Mouse (Mus musculus) liver, adult 2 months (tissue): ENCODE measurements around the gene Mrpl54. TPM values are rescaled to one million over a fixed set of nuclear protein-coding genes. Genes with fewer than 3 reads are reported as not detected.

ENCODE experiments used
- DNase-seq: peaks from one replicate; pipeline ENCODE4 v3.0.0-alpha.2; 2011; ENCODE audit warnings: low read depth, low spot score; ENCODE audit errors: extremely low read depth
- H3K27ac ChIP-seq: fragments of 200-500 bp; replicated peaks from 2 replicates; pipeline ENCODE4 v1.5.1; 2012; ENCODE audit warnings: low read depth, mild to moderate bottlenecking, control low read depth, inconsistent platforms, low read length; ENCODE audit not compliant: insufficient read depth
- H3K27me3 ChIP-seq: fragments of 200-500 bp; 2 replicates; pipeline ENCODE4 v1.6.1; 2012; ENCODE audit warnings: mild to moderate bottlenecking, moderate library complexity, low read length, inconsistent platforms; ENCODE audit not compliant: control insufficient read depth, insufficient read depth
- H3K36me3 ChIP-seq: fragments of 200-500 bp; 2 replicates; pipeline ENCODE4 v1.6.1; 2012; ENCODE audit warnings: low read length, inconsistent platforms; ENCODE audit not compliant: control insufficient read depth, insufficient read depth
- H3K4me1 ChIP-seq: fragments of 200-500 bp; 2 replicates; pipeline ENCODE4 v1.6.1; 2011; ENCODE audit warnings: low read length; ENCODE audit not compliant: control insufficient read depth, insufficient read depth
- H3K4me3 ChIP-seq: fragments of 200-500 bp; 2 replicates; pipeline ENCODE4 v1.5.1; 2011; ENCODE audit warnings: low read depth, mild to moderate bottlenecking, control low read depth, low read length, moderate library complexity; ENCODE audit not compliant: insufficient read depth
- H3K79me2 ChIP-seq: fragments of 200-500 bp; 2 replicates; pipeline ENCODE4 v1.6.1; 2012; ENCODE audit warnings: inconsistent platforms, mild to moderate bottlenecking, low read length, moderate library complexity; ENCODE audit not compliant: control insufficient read depth, insufficient read depth
- H3K9ac ChIP-seq: fragments of 200-500 bp; 2 replicates; pipeline ENCODE4 v1.6.1; 2012; ENCODE audit warnings: low read depth, mild to moderate bottlenecking, control low read depth, inconsistent platforms, low read length
- CTCF ChIP-seq: fragments of 200-500 bp; IDR thresholded peaks from 2 replicates; pipeline ENCODE4 v1.5.1; 2011; ENCODE audit warnings: low read depth, low read length, control low read depth
- POLR2A ChIP-seq: fragments of 200-500 bp; IDR thresholded peaks from 2 replicates; pipeline ENCODE4 v1.6.1; 2011; ENCODE audit warnings: low read length, control low read depth; ENCODE audit not compliant: insufficient read depth; ENCODE audit errors: extremely low read depth
- WGBS: fragments of 180-500 bp; shearing (Covaris S2); methylation state at CpG from one replicate; pipeline ENCODE4 v1.1.7; 2018; 5-methylcytosine and 5-hydroxymethylcytosine counted together
- polyA plus RNA-seq: library from polyadenylated mRNA; depleted of rRNA; stranded (reverse); fragments of >200 nt; gene quantifications from 2 replicates; pipeline ENCODE4 v1.2.3, GENCODE M21; 2012
- total RNA-seq: library from RNA; depleted of rRNA; stranded (reverse); fragments of >200 nt; gene quantifications from 2 replicates; pipeline ENCODE4 v1.2.3, GENCODE M21; 2014

The Mrpl54 gene
- total and polyA plus RNA-seq, 2 experiments = 65.9 to 66.6 TPM

GRCm38 (mm10) chr10:81298369-81299100 lies 31.8 kb upstream of the Mrpl54 start:
- 79% methylated on average over 17 of the region's 17 CpGs for WGBS
- Histone ChIP-seq H3K4me3 (no peak overlapping the region), H3K9ac (peak overlapping the region; percentile 14; the same call in 1 of the 2 replicates), H3K36me3 (no peaks in the 10 kb centered on the region), H3K27me3 (no peaks in the 10 kb centered on the region), H3K27ac (peak overlapping the region; percentile 87), H3K4me1 (peaks cover 46% of the 10 kb centered on the region), H3K79me2 (peaks cover 79% of the 10 kb centered on the region)
- TF ChIP-seq CTCF (no peak), POLR2A (no peak)
- no peak for DNase-seq

- H3K79me2 ChIP-seq = peaks cover 77% of the 10 kb centered on the region
- H3K27me3 ChIP-seq = no peaks in the 10 kb centered on the region
- H3K4me3 ChIP-seq = peak overlapping the region; percentile 26; the same call in 1 of the 2 replicates
- peak overlapping the region; percentile 87 for H3K27ac ChIP-seq
- H3K4me1 ChIP-seq = peaks cover 44% of the 10 kb centered on the region
- no peak for TF ChIP-seq CTCF
- 0 out of 2 replicates have a peak, but pooled peaks have one; percentile 28 for TF ChIP-seq POLR2A
- no peak for DNase-seq
- WGBS = 34% methylated on average over 10 of the region's 10 CpGs
- H3K36me3 ChIP-seq = no peaks in the 10 kb centered on the region
- H3K9ac ChIP-seq = peak overlapping the region; percentile 56
These were observed 31.1 kb upstream of the Mrpl54 start for GRCm38 (mm10) chr10:81297845-81298244.

GRCm38 (mm10) chr10:81297246-81297645 lies 30.5 kb upstream of the Mrpl54 start:
- Histone ChIP-seq H3K4me3 (no peak overlapping the region; the same call in 1 of the 2 replicates), H3K27ac (peak overlapping the region; percentile 87), H3K27me3 (no peaks in the 10 kb centered on the region), H3K4me1 (peaks cover 44% of the 10 kb centered on the region), H3K36me3 (no peaks in the 10 kb centered on the region), H3K79me2 (peaks cover 71% of the 10 kb centered on the region), H3K9ac (peak overlapping the region; percentile 56)
- no peak for DNase-seq
- 74% methylated on average over 6 of the region's 6 CpGs for WGBS
- TF ChIP-seq CTCF (no peak), POLR2A (no peak)

- WGBS = 96% methylated on average over 6 of the region's 6 CpGs
- no peak overlapping the region for H3K4me3 ChIP-seq
- peaks cover 57% of the 10 kb centered on the region for H3K79me2 ChIP-seq
- H3K36me3 ChIP-seq = no peaks in the 10 kb centered on the region
- no peak overlapping the region for H3K9ac ChIP-seq
- TF ChIP-seq POLR2A (no peak), CTCF (no peak)
- peaks cover 46% of the 10 kb centered on the region for H3K4me1 ChIP-seq
- no peak overlapping the region for H3K27ac ChIP-seq
- H3K27me3 ChIP-seq = no peaks in the 10 kb centered on the region
- DNase-seq = no peak
These were observed 28.5 kb upstream of the Mrpl54 start for GRCm38 (mm10) chr10:81295185-81295584.

- peak overlapping the region; percentile 14; the same call in 1 of the 2 replicates for H3K9ac ChIP-seq
- H3K36me3 ChIP-seq = no peaks in the 10 kb centered on the region
- no peak for TF ChIP-seq CTCF
- TF ChIP-seq POLR2A = no peak
- 55% methylated on average over 8 of the region's 8 CpGs for WGBS
- peaks cover 57% of the 10 kb centered on the region for H3K79me2 ChIP-seq
- H3K4me1 ChIP-seq = peaks cover 42% of the 10 kb centered on the region
- H3K4me3 ChIP-seq = no peak overlapping the region
- H3K27me3 ChIP-seq = no peaks in the 10 kb centered on the region
- H3K27ac ChIP-seq = no peak overlapping the region
- DNase-seq = no peak
These were observed 27.7 kb upstream of the Mrpl54 start for GRCm38 (mm10) chr10:81294442-81294841.

- Histone ChIP-seq H3K9ac (peak overlapping the region; percentile 89), H3K27ac (no peak overlapping the region; the same call in 1 of the 2 replicates), H3K79me2 (peaks cover 51% of the 10 kb centered on the region), H3K27me3 (no peaks in the 10 kb centered on the region), H3K36me3 (no peaks in the 10 kb centered on the region), H3K4me3 (peak overlapping the region; percentile 76), H3K4me1 (peaks cover 34% of the 10 kb centered on the region)
- no peak for DNase-seq
- WGBS = 7% methylated on average over 25 of the region's 25 CpGs
- TF ChIP-seq CTCF (no peak), POLR2A (no peak)
These were observed 26.7 kb upstream of the Mrpl54 start for GRCm38 (mm10) chr10:81293334-81294030.
